Mouse (Mus musculus) frontal cortex, postnatal 36 days (tissue): ENCODE results near the gene Gm49661.

ENCODE experiments used
- DNase-seq, 2 experiments: peaks; one replicate each; pipeline ENCODE4 v3.0.0; 2022; ENCODE audit warnings: low spot score in 2 of 2

Gene Gm49661

DNA sequence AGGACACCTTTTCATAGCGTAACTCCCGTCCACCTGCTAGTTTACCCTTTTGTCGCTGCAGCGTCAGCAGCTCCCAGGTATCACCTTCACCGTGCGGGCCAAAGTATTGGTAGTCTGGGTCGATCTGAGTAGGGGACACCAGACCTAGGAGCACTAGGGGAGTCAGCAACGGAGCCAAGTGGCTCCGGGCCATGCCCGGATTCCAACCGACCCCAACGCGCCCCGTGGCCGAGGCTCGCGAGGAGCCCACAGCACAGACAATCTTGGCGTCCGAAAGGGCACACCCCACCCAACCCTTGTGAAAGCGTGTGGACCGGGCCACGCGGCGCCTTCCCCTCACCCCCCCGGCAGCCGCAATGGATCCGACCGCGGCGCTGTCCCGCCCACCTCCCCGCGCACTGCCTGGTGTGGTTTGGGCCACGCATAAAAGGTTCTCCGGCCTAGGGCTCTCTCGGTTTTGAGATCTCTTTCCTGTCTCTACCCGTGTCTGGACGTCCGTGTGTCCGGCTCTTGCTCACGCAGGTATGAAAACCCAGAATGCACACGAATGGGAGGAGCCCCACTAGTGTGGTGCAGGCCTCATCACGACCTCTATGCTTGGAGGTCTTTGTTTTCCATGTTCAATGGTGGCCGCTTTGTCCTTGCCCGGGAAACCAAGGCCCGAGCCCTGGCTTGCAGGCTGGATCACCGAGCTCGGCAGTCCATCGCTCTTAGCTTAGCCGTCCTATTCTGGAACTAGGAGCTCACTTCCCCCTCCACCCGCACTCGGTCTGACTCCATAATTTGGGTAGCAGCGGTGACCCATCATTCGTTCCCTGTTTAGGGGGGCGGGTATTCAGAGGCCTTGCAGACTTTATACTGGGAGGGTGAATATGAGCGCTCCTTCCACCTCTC, at the start of gene Gm49661, which contains the start of the genes Prdx2 and Rnaseh2a:
Gene Gm49661, minus strand, starts transcription at position 193 of the 894 bp plus-strand sequence.
Gene Prdx2, plus strand, starts transcription at position 347 of the 894 bp plus-strand sequence.
Gene Rnaseh2a, minus strand, starts transcription at position 527 of the 894 bp plus-strand sequence.
- peak; percentile 75 for DNase-seq

DNA sequence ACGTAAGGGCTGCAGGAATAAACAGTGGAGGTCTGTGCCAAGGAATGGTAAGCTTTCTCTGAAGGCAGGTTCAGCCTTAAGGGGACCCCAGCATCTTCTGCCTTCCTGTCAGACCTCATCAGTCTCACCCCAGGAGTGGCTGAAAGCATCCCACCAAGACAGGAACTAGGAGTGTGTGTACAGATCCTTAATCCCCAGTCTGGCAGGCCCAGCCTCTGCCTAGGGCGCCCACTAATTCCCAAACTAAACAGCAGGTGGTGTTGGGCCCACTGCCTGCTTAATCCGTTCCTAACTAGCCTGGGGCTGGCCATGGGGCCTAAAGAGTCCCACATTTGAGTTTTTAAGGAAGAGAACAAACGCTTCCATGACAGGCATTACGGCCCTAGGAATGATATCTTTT, 48.0 kb upstream of the Gm49661 start:
- no peak for DNase-seq

DNA sequence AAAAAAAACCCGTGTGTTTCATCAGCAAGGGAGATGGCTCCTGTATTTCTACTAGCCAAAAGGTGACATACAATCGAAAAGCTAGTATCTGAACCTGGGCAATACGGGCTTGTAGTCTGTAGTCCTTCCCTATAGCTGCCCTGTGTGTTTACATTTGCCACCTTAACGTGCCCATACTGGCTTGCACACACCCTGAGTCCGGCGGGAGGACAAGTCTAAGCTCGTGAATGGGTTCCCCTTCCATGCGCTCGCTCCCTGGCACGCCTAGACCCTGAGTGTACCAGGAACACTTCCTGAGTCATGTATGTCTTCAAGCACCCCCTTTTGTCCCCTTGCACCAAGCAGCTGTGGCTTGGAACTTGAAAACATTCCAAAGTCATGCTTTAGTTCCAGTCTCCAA, 47.5 kb upstream of the Gm49661 start:
- DNase-seq, result no peak

DNA sequence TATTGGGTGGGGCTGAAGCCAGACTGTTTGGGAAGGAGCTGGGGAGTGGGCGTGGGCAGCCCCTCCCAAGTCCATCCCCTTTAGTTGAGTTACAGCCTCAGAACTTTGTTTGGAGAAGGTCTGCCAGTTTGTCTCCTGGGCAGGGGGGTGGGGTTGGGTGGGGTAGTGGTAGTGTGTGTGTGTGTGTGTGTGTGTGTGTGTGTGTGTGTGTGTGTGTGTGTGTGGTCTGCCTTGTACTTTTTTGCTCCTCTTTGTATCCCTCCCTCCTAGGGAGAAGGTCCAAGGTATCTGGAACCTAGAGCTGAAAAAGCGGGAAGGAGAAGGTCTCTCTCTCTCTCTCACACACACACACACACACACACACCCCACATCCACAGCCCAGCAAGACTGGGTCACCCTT, 45.2 kb upstream of the Gm49661 start, which contains the start of gene Best2:
Gene Best2, minus strand, starts transcription at position 101 of the 400 bp plus-strand sequence.
- no peak for DNase-seq

DNA sequence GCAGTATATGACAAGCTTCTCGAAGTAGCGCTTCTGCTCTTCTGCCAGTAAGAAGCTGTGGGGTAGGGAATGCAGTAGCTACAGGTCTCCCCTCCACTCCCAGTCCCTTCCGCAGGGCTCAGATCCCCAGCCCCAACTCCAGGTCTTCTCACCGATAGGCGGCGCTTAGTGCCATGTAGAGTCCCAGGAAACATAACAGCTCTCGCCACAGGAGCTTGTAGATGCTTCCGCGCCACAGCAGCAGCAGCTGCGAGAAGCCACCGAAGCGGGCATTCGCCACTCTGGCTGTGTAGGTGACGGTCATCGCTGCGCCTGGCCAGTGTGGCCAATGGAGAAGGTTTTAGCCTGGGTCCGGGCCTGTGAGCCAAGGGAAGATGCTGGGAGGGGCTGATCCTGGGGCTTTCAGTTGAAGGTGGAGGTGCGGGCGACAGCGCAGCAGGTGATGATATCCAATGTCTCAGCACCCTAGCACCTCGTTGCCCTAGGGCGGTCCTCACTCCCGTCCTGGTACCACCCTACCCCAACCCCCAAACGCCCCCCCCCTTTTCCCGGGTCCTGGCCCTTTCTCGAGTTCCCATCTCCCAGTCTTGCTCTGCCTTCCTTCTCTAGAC, 44.1 kb upstream of the Gm49661 start:
- peak; percentile 71 to 82 for DNase-seq

DNA sequence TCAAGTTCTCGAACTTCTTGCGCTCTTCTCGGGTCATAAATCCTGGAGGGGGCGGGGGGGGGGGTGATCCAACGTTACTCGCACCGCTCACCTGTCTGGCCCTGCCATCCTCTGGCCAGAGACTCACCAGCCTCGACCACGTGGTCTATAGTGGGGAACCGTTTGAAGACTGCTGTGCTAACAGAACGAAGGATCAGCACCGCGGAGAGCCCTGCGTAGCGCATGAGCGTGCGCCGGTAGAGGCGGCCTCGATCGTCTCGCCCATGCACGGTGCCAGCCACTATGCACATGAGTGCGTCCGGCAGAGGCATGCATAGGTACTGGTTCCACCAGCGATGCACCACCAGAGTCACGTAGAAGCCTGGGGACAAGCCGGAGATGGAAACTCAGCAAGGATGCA, 42.0 kb upstream of the Gm49661 start:
- DNase-seq, result no peak

DNA sequence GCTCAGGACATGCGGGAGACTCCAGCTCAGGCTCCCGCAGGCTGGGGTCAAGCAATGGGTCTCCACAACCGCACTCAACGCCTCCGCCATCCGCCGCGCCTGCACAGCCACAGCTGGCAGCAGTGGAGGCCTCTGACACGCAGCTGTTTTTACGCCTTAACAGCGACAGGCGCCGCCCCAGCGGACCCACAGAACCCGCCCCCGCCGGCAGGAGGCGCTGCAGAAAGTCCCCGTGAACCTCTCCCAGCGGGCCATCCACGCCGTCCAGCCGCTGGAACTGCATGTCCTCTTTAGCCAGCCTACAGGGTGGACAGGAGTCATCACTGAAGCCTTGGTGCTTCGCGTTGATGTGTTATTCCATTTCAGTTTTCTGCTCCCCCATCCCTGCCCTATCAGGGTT, 38.5 kb upstream of the Gm49661 start:
- no peak for DNase-seq

DNA sequence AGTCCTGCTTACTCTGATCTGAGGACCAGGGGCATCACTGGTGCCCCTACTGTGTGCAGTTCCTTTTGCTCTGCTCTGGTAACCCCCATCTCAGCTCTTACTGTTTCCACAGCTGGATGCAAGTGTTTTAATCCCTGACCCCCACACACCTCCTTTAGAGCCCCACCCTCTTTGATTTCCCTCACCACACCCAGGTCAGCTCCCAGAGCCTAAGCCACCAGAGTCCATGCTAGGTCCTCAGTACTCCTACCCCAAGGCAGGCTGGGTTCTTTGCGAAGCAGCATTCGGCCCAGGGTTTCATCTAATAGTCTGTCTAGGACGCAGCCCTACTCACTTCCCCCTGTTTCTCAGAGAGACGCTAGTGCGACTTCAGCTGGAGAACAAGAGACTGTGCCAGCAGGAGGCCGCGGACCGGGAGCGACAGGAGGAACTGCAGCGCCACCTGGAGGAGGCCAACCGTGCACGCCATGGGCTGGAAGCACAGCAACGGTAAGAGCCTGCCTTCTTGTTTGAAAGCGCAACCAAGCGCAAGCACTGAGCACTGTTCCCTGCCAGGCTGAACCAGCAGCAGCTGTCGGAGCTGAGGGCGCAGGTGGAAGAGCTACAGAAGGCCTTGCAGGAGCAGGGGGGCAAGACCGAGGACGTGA, 28.5 kb upstream of the Gm49661 start:
- peak; percentile 92 to 94 for DNase-seq

DNA sequence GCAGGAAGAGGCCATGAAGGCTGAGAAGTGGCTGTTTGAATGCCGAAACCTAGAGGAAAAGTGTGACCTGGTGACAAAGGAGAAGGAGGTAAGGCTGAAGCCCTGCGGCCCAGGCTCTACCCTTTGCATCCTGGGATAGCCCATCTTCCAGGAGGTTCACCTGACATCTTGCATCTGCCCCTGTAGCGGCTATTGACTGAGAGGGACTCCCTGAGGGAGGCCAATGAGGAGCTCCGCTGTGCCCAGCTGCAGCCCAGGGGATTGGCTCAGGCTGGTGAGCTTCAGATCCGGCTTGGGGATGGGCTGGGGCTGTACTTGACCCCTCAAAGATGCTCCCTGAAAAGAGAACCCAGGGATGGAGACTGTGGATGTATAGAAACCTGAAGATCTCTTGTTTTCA, 27.7 kb upstream of the Gm49661 start:
- DNase-seq, result no peak

DNA sequence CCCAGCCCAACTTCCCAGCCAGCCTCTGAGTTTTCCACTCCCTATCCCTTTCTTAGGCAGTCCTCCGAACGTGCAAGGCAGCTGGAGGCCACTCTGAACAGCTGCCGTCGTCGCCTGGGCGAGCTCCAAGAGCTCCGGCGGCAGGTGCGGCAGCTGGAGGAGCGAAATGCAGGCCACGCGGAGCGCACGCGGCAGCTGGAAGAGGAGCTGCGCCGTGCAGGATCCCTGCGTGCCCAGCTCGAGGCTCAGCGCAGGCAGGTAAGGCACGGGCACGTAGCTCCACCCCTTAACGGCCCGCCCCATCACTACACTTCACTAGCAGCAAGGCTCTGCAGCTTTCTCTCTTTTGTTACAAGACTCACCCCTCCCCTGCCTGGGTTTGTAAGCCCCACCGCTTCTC, 26.4 kb upstream of the Gm49661 start:
- no peak for DNase-seq

DNA sequence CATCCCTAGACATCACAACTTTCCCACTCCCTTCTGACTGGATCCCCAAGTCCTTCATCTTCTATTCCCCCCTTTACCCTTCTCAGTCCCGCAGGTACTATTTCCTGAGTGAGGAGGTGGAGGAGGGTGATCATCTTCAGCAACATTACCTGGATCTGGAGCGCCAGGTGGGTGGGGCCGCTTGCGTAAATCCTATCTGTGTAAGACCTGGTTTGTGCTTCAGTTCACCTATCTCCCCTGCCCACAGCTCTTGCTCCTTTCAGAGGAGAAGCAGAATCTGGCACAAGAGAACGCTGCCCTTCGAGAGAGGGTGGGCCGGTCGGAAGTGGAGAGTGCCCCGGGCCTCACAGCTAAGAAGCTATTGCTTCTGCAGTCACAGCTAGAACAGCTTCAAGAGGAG, 25.1 kb upstream of the Gm49661 start:
- no peak for DNase-seq

DNA sequence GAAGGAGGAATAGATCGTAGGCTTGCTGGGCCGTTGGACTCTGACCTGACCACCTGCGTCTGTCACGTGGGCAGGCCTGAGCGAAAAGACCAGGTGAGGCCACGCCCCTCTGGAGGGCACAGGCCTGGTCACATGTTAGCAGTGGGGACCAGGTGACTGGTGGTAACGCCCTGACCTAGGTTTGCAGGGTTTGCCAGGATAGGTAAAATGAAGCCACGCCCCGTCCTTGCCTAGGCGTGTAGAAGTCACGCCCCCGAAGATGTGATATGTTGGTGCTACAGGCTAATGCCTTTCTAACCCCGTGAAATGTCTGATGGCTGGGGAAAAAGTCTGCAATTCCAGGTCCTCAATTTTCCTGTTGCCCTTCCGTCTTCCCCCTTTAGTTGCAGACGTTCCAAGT, 21.6 kb upstream of the Gm49661 start:
- DNase-seq, result no peak

DNA sequence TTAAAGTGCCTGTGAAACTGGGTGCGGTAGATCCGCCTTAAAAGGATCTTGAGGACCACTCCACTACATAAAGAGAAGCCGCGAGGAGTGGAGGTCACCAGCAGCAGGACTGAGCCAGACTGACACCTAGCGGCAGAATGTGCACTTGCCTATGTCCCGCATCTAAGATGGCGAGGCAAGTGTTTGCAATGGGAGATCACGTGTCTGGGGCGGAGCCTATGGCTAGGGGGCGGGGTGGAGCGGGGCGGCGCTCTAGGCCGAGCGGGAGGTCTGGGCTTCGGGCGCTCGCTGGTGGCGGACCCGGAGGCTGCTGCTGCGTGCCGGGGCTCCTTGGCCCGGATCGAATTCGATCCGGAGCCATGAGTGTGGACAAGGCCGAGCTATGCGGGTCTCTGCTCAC, 21.1 kb upstream of the Gm49661 start, which contains the start of gene Hook2:
Gene Hook2, plus strand, starts transcription at position 255 of the 400 bp plus-strand sequence.
- DNase-seq, result peak; percentile 94 to 98

DNA sequence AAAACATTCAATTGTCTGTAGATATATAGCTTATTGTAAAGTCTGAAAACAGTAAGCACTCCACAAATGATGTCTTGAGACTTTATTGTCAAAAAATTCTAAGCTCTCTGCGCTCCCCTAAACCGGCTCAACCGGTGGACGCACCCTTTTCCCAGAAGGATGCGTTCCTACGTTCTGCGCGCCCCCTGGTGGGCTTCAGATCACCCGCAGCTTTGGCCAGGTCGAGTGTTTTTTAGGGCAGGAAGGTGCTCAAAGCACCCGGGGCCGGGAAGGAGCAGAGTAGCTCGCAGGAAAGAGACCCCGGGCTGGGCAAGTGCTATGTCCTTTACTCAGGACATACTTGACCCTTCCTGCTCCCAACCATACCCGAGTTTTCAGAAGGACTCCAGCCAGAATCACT, 20.6 kb upstream of the Gm49661 start:
- peak; percentile 85 to 90 for DNase-seq

DNA sequence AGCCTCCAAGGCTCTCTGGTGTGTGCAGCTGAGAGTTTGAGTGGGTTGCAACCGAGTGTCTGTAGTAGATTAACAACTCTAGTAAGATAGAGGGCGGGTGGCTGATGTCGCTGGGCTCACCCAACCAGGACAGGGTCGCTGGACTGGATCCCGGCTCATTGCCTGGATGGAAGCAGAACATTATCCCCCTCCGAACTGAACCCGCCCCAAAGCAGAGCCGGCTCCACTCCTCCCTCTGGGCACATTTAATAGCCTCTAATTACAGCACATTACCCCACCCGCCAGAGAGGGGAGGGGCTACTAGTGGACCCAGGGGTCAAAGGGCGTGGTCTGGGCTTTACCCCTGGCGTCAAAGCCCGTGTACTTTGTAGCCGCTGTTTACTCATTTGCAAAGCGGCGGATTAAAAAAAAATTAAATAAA, 20.1 kb upstream of the Gm49661 start:
- no peak for DNase-seq

DNA sequence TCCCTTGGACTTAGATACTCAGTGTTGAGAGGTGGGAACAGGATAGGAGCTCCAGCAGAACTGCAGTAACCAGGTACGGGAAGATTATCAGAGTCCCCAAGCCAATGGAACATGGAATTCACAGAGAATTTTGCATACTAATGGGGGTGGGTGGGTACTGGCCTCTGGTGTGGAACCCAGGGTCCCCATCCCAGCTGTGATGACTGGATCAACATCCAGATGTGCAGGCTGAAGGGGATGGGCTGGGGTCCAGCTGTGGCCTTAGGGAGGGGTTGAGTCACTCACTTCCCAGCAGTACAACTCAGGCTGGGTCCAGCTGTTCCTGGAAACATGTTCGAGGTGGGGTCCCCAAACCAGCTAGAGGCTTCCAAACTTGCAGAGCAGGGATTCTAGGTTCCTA, 18.7 kb upstream of the Gm49661 start:
- no peak for DNase-seq

DNA sequence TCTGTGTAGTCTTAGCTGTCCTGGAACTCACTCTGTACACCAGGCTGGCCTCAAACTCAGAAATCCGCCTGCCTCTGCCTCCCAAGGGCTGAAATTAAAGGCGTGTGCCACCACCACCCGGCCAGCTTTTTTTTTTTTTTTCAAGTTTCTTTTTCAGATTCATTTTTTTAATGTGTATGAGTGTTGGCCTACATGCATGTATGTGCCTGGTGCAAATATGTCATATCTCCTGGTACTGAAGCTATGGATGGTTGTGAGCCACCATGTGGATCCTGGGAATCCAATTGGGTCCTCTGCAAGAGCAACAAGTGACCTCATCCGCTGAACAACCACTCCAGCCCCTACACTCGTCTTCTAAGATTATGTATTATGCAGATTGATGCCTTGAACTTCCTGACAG, 18.2 kb upstream of the Gm49661 start:
- DNase-seq, result no peak

DNA sequence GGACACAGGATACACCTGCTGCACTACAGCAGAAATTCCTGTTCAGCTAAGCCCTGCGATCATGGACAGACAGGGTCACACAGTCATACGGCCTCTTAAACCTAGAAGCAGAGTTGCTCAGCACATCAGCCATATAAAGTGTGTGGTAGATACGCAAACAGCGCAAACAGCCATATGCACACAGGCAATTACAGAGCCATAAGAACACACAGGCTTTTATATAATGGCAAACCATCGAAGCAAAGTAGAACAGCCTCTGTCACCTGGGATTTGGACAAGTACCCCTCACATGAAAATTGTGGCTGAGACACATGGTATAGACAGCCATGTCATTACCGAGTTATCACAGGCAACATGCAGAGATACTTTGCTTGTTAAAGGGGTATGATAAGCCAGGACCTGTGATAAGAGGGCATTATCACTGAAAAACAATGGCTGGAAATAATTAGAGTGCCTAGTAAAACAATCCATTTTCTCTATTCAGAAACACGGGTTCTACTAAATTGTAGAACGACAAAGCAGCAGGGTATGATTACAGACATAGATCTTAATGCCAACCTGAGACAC, 17.2 kb upstream of the Gm49661 start:
- DNase-seq, result no peak

DNA sequence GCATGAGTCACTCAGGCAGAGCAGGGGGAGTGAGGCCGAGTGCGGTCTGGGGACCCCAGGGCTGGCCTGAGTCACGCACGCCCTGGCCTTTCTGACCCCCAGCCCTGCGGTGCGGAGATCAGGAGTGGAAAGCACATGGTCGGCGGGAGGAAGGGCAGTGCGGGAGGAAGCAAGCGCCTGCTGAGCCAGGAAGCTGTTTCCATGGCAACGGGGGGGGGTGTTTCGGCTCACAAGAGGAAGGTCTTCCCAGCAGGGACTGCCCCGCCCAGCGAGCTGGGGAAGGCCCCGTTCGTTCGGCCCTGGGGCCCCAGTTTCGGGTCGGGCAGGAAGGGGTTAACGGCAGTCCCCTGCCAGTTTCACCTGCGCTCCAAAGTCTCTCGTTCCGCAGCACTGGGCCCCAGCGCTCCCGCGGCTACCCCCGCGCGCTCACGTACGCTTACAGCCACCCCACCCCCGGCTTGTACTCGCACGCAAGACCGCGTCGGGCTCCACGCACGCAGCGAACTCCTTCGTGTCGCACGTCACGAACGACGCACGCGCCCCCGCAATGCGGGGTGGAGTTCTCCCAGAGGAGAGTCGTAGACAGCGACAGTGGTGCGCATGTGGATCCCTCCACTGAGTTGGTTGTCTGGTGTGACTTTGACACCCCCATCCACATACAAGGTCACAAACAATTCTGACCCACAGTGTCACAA, 16.6 kb upstream of the Gm49661 start:
- DNase-seq, result peak; percentile 94 to 97

DNA sequence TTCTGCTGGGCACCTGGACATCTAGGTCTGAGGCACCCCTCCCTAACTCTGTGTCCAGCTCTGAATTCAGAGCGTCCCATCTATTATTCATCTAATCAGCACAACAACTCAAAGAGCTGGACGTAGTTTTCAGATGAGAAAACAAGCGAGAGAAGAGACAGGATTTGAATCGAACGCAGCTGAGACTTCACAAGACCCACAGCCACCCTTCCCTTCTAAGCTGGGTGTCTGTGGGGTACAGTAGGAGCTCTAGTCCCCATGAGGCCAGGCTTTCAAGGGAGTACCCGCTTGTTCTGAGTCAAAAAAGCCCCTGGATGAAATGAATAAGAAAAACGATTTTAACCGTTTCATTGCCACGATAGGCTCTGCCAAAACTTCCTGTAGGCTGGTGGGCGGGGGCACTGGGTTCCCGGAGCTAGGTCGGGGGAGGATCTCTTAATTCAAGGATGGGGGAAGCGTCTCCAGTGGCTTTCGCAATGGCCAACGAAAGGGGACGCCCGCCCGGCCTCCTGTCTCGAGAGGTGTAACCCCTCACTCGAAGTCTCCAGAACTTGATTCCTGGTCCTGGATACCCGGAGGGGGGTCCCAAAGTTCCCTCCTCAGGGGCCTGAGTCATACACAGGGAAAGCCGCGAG, 15.9 kb upstream of the Gm49661 start:
- DNase-seq, result no peak
